Mouse (Mus musculus) left cerebral cortex, adult 2 months (tissue): ENCODE results near the gene 1700001C02Rik. TPM values are rescaled to one million over a fixed set of nuclear protein-coding genes. Genes with fewer than 3 reads are reported as not detected.

Experiments used
- DNase-seq, 2 experiments: peaks; one replicate each; pipeline ENCODE4 v3.0.0; 2021 to 2022; ENCODE audit warnings: low spot score in 2 of 2, mixed read lengths in 1 of 2; ENCODE audit errors: extremely low spot score in 1 of 2
- H3K27ac ChIP-seq: fragments of 200-600 bp; 2 replicates; pipeline ENCODE4 v1.8.1; 2022
- H3K4me3 ChIP-seq: fragments of 200-600 bp; 2 replicates; pipeline ENCODE4 v1.8.1; 2022
- CTCF ChIP-seq: fragments of 200-600 bp; IDR thresholded peaks from 2 replicates; pipeline ENCODE4 v1.8.1; 2022; ENCODE audit warnings: antibody characterized with exemption, mild to moderate bottlenecking, moderate library complexity
- intact Hi-C: fragments of 180-260 bp; cut with DNase I; formaldehyde crosslinking; loops from one replicate; pipeline ENCODE4 v1.15.1; 2025
- total RNA-seq, 2 experiments: library from RNA; stranded (reverse); gene quantifications; 2 replicates each; pipeline ENCODE4 v1.2.3; 2021

The 1700001C02Rik gene
- total RNA-seq, 2 experiments from 2014 or later, result not detected

GRCm38 (mm10) chr5:30466315-30466714 is 468 bp downstream of the 1700001C02Rik start:
- intact Hi-C loops, result no loop called here
- H3K27ac ChIP-seq, result no peak overlapping the region
- no peak for DNase-seq
- H3K4me3 ChIP-seq, result peak overlapping the region; percentile 28
- no peak for TF ChIP-seq CTCF

- Histone ChIP-seq H3K4me3 (no peak overlapping the region), H3K27ac (no peak overlapping the region)
- intact Hi-C loops, result no loop called here
- no peak for TF ChIP-seq CTCF
- DNase-seq, result no peak
These were observed 4.6 kb downstream of the 1700001C02Rik start for GRCm38 (mm10) chr5:30470454-30470853.

GRCm38 (mm10) chr5:30472148-30472547 is 6.3 kb downstream of the 1700001C02Rik start:
- no peak overlapping the region for H3K4me3 ChIP-seq
- no peak for TF ChIP-seq CTCF
- no peak overlapping the region for H3K27ac ChIP-seq
- intact Hi-C loops, result no loop called here
- DNase-seq, result no peak

GRCm38 (mm10) chr5:30476534-30476933 is 10.7 kb downstream of the 1700001C02Rik start:
- Histone ChIP-seq H3K27ac (no peak overlapping the region), H3K4me3 (no peak overlapping the region)
- DNase-seq, result peak in 1 of 2 experiments; percentile 29
- peak; percentile 86 for TF ChIP-seq CTCF
- intact Hi-C loops, result loop anchor here (1.0 to 5.0 kb wide), 2 partner anchors 53 to 264 kb away; no protein-coding TSS in a partner anchor

- Histone ChIP-seq H3K4me3 (no peak overlapping the region), H3K27ac (no peak overlapping the region)
- intact Hi-C loops, result loop anchor here (1.0 to 2.0 kb wide), 2 partner anchors 59 to 92 kb away; no protein-coding TSS in a partner anchor
- peak; percentile 66 for TF ChIP-seq CTCF
- peak; percentile 60 to 76 for DNase-seq
These were observed 16.5 kb downstream of the 1700001C02Rik start for GRCm38 (mm10) chr5:30482319-30482718.

GRCm38 (mm10) chr5:30483533-30483932 is 17.7 kb downstream of the 1700001C02Rik start:
- Histone ChIP-seq H3K27ac (no peak overlapping the region), H3K4me3 (no peak overlapping the region)
- TF ChIP-seq CTCF, result no peak
- no peak for DNase-seq
- intact Hi-C loops, result loop anchor here (2.0 kb wide), 1 partner anchor 93 kb away; no protein-coding TSS in a partner anchor

GRCm38 (mm10) chr5:30484591-30484990 is 18.7 kb downstream of the 1700001C02Rik start:
- intact Hi-C loops, result no loop called here
- no peak overlapping the region for H3K4me3 ChIP-seq
- TF ChIP-seq CTCF, result no peak
- no peak for DNase-seq
- no peak overlapping the region for H3K27ac ChIP-seq

- H3K4me3 ChIP-seq, result no peak overlapping the region
- intact Hi-C loops, result no loop called here
- DNase-seq, result no peak
- no peak for TF ChIP-seq CTCF
- no peak overlapping the region for H3K27ac ChIP-seq
These were observed 19.3 kb downstream of the 1700001C02Rik start for GRCm38 (mm10) chr5:30485136-30485535.

- H3K27ac ChIP-seq, result no peak overlapping the region
- no peak for TF ChIP-seq CTCF
- no peak overlapping the region for H3K4me3 ChIP-seq
- intact Hi-C loops, result no loop called here
- DNase-seq, result no peak
These were observed 24.4 kb downstream of the 1700001C02Rik start for GRCm38 (mm10) chr5:30490215-30490614.

GRCm38 (mm10) chr5:30490845-30491244 is 25.0 kb downstream of the 1700001C02Rik start:
- H3K27ac ChIP-seq, result no peak overlapping the region
- intact Hi-C loops, result no loop called here
- H3K4me3 ChIP-seq, result no peak overlapping the region
- DNase-seq, result no peak
- no peak for TF ChIP-seq CTCF

GRCm38 (mm10) chr5:30493723-30494122 is 27.9 kb downstream of the 1700001C02Rik start:
- intact Hi-C loops, result no loop called here
- TF ChIP-seq CTCF, result no peak
- Histone ChIP-seq H3K27ac (no peak overlapping the region), H3K4me3 (no peak overlapping the region)
- DNase-seq, result no peak

- TF ChIP-seq CTCF, result no peak
- no peak overlapping the region for H3K4me3 ChIP-seq
- no peak for DNase-seq
- no peak overlapping the region for H3K27ac ChIP-seq
- intact Hi-C loops, result no loop called here
These were observed 28.8 kb downstream of the 1700001C02Rik start for GRCm38 (mm10) chr5:30494606-30495005.

GRCm38 (mm10) chr5:30495288-30495687 is 29.4 kb downstream of the 1700001C02Rik start:
- no peak overlapping the region for H3K4me3 ChIP-seq
- TF ChIP-seq CTCF, result no peak
- intact Hi-C loops, result no loop called here
- H3K27ac ChIP-seq, result no peak overlapping the region
- no peak for DNase-seq
